Mouse (Mus musculus) spleen, postnatal 14 days (tissue): ENCODE results near the gene Snx9.

ENCODE experiments used
- DNase-seq, 2 experiments: peaks; one replicate each; pipeline ENCODE4 v3.0.0; 2021 to 2022; ENCODE audit warnings: low spot score in 2 of 2

Snx9 gene

GRCm38 (mm10) chr17:5966706-5967105, 125.6 kb downstream of the Snx9 start:
- no peak for DNase-seq

- no peak for DNase-seq
Measured at GRCm38 (mm10) chr17:5968562-5968961, 127.4 kb downstream of the Snx9 start.

GRCm38 (mm10) chr17:5969246-5969645, 128.1 kb downstream of the Snx9 start:
- no peak for DNase-seq

DNA sequence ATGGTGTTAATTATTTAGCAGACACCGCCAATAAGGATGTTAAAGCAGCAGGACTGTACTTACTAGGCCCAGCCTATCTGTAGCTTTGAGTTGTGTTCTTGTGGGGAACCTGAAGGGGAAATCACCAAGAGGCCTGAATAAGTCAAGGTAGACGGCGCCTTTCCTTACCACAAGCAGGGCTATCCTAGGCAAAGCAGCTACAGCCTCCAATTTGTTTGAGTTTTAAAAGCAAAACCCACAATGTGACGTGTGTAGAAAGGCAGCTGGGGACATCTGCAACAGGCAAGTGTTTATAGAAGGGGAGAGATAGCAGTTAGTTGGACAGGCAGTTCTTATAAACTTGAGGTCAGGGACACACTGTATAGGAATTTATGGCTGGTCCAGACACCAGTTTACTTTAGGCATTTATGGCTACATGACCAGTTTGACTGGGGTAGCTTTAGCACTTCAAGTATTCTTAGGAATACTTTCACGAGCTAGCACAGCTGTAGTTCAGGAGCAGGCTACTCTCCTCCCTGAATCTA, 129.2 kb downstream of the Snx9 start:
- no peak for DNase-seq

- DNase-seq: no peak
Measured at GRCm38 (mm10) chr17:5973536-5973935, 132.4 kb downstream of the Snx9 start.

GRCm38 (mm10) chr17:5975099-5975977, 134.2 kb downstream of the Snx9 start:
- DNase-seq: no peak

DNA sequence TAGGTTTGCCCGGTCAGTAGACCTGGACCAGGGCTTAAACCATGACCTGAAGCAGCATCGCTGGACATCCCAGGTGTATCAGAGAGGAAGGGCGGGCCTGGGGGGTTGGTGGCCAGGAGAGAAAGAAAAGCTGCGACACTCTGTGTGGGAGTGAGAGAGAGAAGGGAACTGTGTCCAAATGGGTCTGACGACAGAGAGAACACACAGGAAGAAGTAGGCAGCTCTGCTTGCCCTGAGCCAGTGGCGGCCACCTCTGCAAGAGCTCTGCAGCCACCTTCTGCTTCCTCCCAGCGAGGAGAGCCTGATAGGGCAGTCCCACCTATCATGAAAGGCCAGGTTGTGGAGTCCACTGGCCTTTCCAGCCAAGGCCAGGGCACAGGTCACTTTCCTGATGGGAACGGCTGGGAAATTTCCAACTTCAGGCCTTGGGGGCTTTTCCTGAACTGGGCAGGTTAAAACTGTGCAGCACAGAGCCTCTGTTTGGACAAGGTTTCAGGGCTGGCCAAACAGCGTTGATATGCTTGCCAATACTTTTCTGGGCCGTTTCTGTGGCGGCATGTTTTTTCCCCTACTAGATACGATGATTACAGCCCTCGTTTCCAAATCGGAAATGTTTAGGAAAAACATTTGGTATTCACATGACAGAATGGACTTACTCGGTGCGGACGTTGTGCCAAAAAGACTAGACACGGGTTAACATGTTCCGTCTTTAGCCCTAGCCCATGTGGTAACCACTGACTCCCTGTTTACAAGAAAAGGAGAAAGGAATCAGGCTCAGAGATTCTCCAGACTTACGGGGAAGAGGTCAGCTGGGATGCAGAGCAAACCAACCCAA, 135.3 kb downstream of the Snx9 start:
- DNase-seq: no peak

DNA sequence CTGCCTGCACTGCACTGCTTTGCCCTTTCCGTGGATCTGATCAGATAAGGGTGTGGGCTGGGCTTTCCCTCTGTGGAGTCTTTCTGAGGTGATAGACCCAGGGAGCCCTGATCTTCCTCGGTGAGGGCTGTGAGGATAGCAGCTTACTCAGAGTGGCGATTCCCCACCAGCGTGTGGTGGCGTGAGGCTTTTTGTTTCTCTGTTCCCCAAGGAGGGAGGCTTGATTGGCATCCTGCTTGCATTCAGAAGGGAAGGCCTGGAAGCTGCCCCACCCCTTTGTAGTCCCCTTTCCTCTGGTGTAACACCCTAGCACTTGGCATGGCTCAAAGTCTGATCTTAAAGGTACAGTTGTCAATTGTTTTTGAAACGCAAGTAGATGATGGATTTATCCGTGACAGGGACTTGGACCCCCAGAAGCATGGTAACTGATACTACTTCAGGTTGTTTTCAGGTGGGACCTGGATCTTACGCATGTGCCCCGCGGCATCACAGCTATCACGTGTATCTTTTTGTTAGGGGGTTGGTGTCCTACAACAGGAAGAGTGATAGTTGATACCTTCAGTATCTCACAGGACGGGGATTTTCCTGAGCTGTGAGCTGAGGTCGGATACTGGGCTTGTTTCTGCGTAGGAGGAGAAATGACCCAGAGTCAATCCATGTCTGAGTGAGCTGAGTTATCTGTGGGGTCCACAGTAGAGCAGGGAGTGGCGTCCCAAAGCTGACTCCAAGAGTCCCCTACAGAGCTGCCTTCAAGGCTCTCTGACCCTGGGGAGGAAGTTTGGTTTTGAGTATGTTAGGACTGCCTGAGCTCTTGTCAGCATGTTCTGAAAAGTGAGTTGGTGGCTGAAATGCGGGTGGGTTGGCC, 136.2 kb downstream of the Snx9 start:
- no peak for DNase-seq

GRCm38 (mm10) chr17:5977921-5978504, 136.9 kb downstream of the Snx9 start:
- no peak for DNase-seq

DNA sequence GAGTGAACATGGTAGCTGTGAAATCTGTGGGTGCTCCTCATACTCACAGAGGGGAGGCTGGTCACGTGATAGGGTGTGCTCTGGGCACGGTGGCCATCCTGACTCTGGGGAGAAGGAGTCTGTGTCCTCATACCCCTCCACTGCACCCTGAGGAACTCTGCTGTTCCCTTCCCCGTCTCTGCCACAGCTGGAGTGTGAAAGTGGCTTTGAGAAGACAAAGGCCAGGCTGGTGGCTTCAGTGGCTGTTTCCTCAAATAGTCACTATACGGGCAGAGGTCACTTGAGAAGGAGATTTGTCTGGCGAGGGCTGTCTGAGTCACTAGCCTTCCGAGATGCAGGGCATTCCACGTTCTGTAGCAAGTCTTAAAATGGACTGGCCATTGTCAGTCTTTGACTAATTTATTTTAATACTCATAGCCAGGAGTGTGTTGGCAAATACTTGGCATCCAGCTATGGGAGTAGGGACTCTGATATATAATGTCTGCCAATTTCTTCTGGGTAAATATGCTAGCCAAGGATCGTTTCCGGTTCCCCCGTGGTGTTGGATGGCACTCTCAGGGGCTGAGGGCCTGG, 137.5 kb downstream of the Snx9 start:
- DNase-seq: no peak

- no peak for DNase-seq
Measured at GRCm38 (mm10) chr17:5980860-5981259, 139.7 kb downstream of the Snx9 start.
